Mouse (Mus musculus): ENCODE measurements around the gene Rheb. TPM values are rescaled to one million over a fixed set of nuclear protein-coding genes. Genes with fewer than 3 reads are reported as not detected.

Gene Rheb
- polyA plus RNA-seq, 1 experiment from 2014 or later: 151 TPM

DNA sequence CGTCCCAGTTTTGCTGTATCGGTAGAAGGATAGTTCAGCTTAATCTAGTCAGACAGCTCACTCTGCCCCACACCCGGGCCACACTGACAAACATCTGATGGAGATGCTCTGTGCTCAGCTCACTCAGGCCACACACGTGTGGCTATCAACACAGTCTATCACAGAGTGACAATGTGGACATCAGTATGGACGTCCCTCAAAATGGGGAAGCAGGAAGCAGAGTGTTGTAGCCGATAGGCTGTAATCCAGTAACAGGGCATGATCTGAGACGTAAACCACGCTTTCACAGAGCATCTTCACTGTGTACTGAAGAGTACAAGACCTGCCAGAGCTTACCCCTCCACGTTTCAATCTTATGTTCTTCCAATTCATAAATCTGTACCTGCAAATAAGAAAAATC lies 34.2 kb upstream of the Rheb start:
- Histone ChIP-seq H3K36me3 (ENCODE audit: control insufficient read depth, insufficient read depth) (peaks cover 42% of the 10 kb centered on the region), H3K4me3 (ENCODE audit: low read depth, low read length) (no peak overlapping the region), H3K9me3 (ENCODE audit: control insufficient read depth) (no peaks in the 10 kb centered on the region), H3K27ac (ENCODE audit: low read depth, low read length) (no peak overlapping the region), H3K9ac (ENCODE audit: low read depth, low read length) (no peak overlapping the region), H3K4me1 (replicated peaks; ENCODE audit: control insufficient read depth, insufficient read depth, low read length) (no peaks in the 10 kb centered on the region), H3K27me3 (replicated peaks; ENCODE audit: control insufficient read depth, insufficient read depth, low read length) (no peaks in the 10 kb centered on the region), H3K4me2 (replicated peaks; ENCODE audit: low read depth) (no peak overlapping the region)
- no peak for ATAC-seq
- no peak for TF ChIP-seq CTCF (IDR thresholded peaks at IDR 0.05; ENCODE audit: low read depth)
- WGBS: 88% methylated on average over 9 of the region's 9 CpGs

DNA sequence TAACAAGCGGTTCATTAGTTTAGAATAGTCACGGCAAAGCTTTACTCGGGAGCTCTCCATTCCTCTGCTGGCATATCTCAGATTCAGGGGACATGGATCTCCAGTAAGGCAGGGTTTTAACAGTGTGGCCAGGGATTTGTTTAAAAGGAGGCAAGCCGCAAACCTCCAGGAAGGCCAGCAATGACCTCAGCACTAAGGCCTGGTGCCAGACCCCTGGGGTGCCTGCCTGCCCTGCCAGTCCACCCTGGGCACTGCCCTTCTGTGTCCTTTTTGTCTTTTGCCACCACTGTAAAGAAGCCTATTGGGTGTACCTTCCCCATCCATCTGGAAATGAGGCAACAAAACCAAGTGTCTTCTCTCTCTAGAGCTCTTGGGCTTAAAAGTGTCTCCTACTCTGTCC lies 31.7 kb upstream of the Rheb start:
- Histone ChIP-seq H3K9me3 (ENCODE audit: control insufficient read depth) (no peaks in the 10 kb centered on the region), H3K27ac (ENCODE audit: low read depth, low read length) (no peak overlapping the region), H3K36me3 (ENCODE audit: control insufficient read depth, insufficient read depth) (peaks cover 51% of the 10 kb centered on the region), H3K4me2 (replicated peaks; ENCODE audit: low read depth) (no peak overlapping the region), H3K9ac (ENCODE audit: low read depth, low read length) (no peak overlapping the region), H3K4me3 (ENCODE audit: low read depth, low read length) (no peak overlapping the region), H3K4me1 (replicated peaks; ENCODE audit: control insufficient read depth, insufficient read depth, low read length) (no peaks in the 10 kb centered on the region), H3K27me3 (replicated peaks; ENCODE audit: control insufficient read depth, insufficient read depth, low read length) (no peaks in the 10 kb centered on the region)
- 89% methylated on average over 4 of the region's 4 CpGs for WGBS
- TF ChIP-seq CTCF (IDR thresholded peaks at IDR 0.05; ENCODE audit: low read depth): no peak
- ATAC-seq: no peak

DNA sequence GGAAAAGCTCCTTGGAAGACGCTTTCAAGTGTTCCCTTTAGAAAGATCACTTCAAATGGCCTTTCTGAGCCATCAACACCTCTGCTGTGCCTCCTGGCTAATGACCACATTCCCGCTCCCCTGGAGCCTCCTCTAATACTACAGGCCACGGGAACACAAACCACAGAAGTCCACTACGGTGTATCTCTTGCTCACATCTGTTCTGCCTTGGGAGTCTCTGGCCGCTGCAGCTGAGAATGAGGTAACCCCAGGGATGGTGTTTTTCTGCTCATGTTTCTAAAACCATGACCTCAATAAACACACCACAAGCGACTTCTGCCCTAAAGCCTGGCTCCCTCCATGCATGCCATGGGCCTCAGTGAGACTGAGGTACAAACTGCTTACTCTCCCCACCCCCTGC lies 30.8 kb upstream of the Rheb start:
- Histone ChIP-seq H3K36me3 (ENCODE audit: control insufficient read depth, insufficient read depth) (peaks cover 49% of the 10 kb centered on the region), H3K27me3 (replicated peaks; ENCODE audit: control insufficient read depth, insufficient read depth, low read length) (no peaks in the 10 kb centered on the region), H3K9ac (ENCODE audit: low read depth, low read length) (no peak overlapping the region), H3K4me2 (replicated peaks; ENCODE audit: low read depth) (no peak overlapping the region), H3K4me3 (ENCODE audit: low read depth, low read length) (no peak overlapping the region), H3K9me3 (ENCODE audit: control insufficient read depth) (no peaks in the 10 kb centered on the region), H3K4me1 (replicated peaks; ENCODE audit: control insufficient read depth, insufficient read depth, low read length) (no peaks in the 10 kb centered on the region), H3K27ac (ENCODE audit: low read depth, low read length) (no peak overlapping the region)
- TF ChIP-seq CTCF (IDR thresholded peaks at IDR 0.05; ENCODE audit: low read depth): no peak
- no peak for ATAC-seq
- 79% methylated on average over 6 of the region's 6 CpGs for WGBS

DNA sequence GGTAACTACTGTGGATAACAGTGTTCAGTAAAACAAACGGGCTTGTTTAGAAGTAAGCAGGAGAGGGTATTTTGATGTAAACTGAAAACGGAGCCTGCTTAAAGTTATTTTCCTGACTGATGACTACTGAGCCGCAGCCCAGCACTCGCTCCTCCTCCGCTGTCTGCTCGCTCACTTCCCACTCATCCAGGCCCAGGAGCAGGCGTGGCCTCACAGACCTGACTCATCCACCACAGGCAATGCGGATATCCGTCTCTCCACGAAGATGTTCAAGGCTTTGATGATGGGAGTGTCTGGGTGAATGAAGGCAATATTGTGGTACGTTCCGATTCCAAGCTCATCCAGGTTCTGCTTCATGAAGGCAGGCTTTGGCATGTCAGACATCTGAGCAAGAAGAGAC lies 28.9 kb upstream of the Rheb start:
- ATAC-seq: no peak
- Histone ChIP-seq H3K9ac (ENCODE audit: low read depth, low read length) (no peak overlapping the region), H3K4me3 (ENCODE audit: low read depth, low read length) (no peak overlapping the region), H3K36me3 (ENCODE audit: control insufficient read depth, insufficient read depth) (peaks cover 53% of the 10 kb centered on the region), H3K27me3 (replicated peaks; ENCODE audit: control insufficient read depth, insufficient read depth, low read length) (no peaks in the 10 kb centered on the region), H3K9me3 (ENCODE audit: control insufficient read depth) (no peaks in the 10 kb centered on the region), H3K4me1 (replicated peaks; ENCODE audit: control insufficient read depth, insufficient read depth, low read length) (no peaks in the 10 kb centered on the region), H3K4me2 (replicated peaks; ENCODE audit: low read depth) (no peak overlapping the region), H3K27ac (ENCODE audit: low read depth, low read length) (no peak overlapping the region)
- WGBS: 75% methylated on average over 12 of the region's 12 CpGs
- no peak for TF ChIP-seq CTCF (IDR thresholded peaks at IDR 0.05; ENCODE audit: low read depth)

DNA sequence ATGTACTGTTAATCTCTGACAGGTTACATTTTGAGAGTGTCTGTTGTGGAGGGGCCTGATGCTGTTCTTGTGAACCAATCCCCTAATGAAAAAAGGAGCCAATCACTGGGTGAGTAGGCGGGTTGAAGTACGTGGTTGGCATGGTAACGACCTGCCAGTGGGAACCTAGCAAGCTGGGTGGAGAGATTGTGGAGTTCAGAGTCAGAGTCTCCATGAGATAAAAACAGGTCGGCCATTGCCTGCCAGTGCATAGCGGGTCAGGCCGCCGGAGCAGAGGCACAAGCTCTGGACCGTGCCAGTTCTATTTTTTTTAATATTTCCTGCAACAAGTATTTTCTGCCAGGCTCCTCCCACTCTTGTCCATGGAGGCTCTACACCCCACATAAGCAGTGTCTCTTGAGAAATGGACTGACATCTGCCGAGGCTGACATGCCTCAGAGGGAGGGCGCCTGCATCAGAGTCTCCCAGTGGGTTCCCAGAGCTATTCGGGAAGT lies 27.4 kb upstream of the Rheb start:
- Histone ChIP-seq H3K4me3 (ENCODE audit: low read depth, low read length) (no peak overlapping the region), H3K27ac (ENCODE audit: low read depth, low read length) (no peak overlapping the region), H3K4me2 (replicated peaks; ENCODE audit: low read depth) (no peak overlapping the region), H3K27me3 (replicated peaks; ENCODE audit: control insufficient read depth, insufficient read depth, low read length) (no peaks in the 10 kb centered on the region), H3K9ac (ENCODE audit: low read depth, low read length) (no peak overlapping the region), H3K9me3 (ENCODE audit: control insufficient read depth) (no peaks in the 10 kb centered on the region), H3K4me1 (replicated peaks; ENCODE audit: control insufficient read depth, insufficient read depth, low read length) (no peaks in the 10 kb centered on the region), H3K36me3 (ENCODE audit: control insufficient read depth, insufficient read depth) (peaks cover 44% of the 10 kb centered on the region)
- no peak for TF ChIP-seq CTCF (IDR thresholded peaks at IDR 0.05; ENCODE audit: low read depth)
- WGBS: 71% methylated on average over 11 of the region's 11 CpGs
- ATAC-seq: no peak

DNA sequence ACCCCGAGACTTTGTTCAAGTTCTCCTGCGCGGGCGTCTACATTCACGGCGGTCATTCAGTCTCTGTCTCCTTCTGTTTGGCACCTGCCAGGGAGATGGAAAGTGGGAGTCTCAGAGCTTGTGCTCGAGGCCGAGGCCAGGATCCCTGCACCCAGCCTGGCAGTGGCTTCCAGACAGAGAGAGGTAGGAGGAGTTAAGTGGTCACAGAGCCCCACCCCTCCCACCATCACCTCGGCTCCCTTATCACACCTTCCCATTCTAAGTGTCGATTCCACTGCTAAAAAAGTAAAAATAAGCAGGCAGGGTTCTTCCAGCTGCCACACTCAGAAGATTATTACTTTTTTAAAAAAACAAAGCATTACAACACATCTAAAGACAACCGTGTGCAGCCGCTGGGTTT lies 21.4 kb upstream of the Rheb start:
- H3K27me3 ChIP-seq (replicated peaks; ENCODE audit: control insufficient read depth, insufficient read depth, low read length): no peaks in the 10 kb centered on the region
- no peak overlapping the region for H3K27ac ChIP-seq (ENCODE audit: low read depth, low read length)

DNA sequence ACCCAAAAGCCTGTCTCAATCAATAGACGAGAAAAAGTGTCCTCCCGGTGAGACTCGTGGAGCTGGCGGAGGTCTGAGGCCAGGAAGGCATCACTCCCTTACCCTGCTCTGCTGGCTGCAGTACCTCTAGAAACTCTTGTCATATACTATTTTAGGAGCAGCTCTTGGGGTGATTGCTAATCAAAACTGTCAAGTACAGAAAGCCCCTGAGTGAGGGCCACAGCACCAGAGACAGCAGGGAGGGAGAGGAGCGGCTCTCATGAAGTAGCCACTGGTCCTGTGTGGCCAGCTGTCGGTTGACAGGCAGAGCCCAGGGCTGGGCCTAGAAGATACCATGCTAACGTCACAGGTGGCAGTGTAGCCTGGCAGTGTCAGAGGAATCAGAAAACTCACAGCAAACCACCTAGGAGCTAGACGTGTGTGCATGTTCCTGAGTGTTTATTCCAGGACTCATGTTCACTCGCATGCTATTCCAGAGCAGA lies 19.1 kb upstream of the Rheb start:
- H3K36me3 ChIP-seq (ENCODE audit: control insufficient read depth, insufficient read depth): peaks cover 27% of the 10 kb centered on the region
- no peak overlapping the region for H3K27ac ChIP-seq (ENCODE audit: low read depth, low read length)
- no peak for TF ChIP-seq CTCF (IDR thresholded peaks at IDR 0.05; ENCODE audit: low read depth)
- H3K4me3 ChIP-seq (ENCODE audit: low read depth, low read length): no peak overlapping the region
- no peak overlapping the region for H3K9ac ChIP-seq (ENCODE audit: low read depth, low read length)
- H3K27me3 ChIP-seq (replicated peaks; ENCODE audit: control insufficient read depth, insufficient read depth, low read length): no peaks in the 10 kb centered on the region
- H3K4me1 ChIP-seq (replicated peaks; ENCODE audit: control insufficient read depth, insufficient read depth, low read length): no peaks in the 10 kb centered on the region
- ATAC-seq: no peak
- no peak overlapping the region for H3K4me2 ChIP-seq (replicated peaks; ENCODE audit: low read depth)
- WGBS: 91% methylated on average over 9 of the region's 9 CpGs
- no peaks in the 10 kb centered on the region for H3K9me3 ChIP-seq (ENCODE audit: control insufficient read depth)

More for the DNA sequence above, 21.4 kb upstream of the Rheb start:
- H3K9ac ChIP-seq (ENCODE audit: low read depth, low read length): no peak overlapping the region
- WGBS: 68% methylated on average over 12 of the region's 12 CpGs
- no peak overlapping the region for H3K4me3 ChIP-seq (ENCODE audit: low read depth, low read length)
- no peak for ATAC-seq
- H3K4me1 ChIP-seq (replicated peaks; ENCODE audit: control insufficient read depth, insufficient read depth, low read length): no peaks in the 10 kb centered on the region
- H3K4me2 ChIP-seq (replicated peaks; ENCODE audit: low read depth): no peak overlapping the region
- H3K36me3 ChIP-seq (ENCODE audit: control insufficient read depth, insufficient read depth): peaks cover 33% of the 10 kb centered on the region
- H3K9me3 ChIP-seq (ENCODE audit: control insufficient read depth): no peaks in the 10 kb centered on the region
- TF ChIP-seq CTCF (IDR thresholded peaks at IDR 0.05; ENCODE audit: low read depth): no peak
